Mouse (Mus musculus): ENCODE data around the gene Wbp1l.
"Not testable (repeated sequence)": the region's sequence is repeated elsewhere in the genome, so short reads cannot be mapped to it uniquely, and the experiment has no call there.

Gene Wbp1l

GRCm38 (mm10) chr19:46598720-46599252 lies at the start of gene Wbp1l:
Wbp1l (plus strand) TSS chr19:46599084.
- DNase-seq = peak; percentile 92 to 96

- DNase-seq = no peak
Measured at GRCm38 (mm10) chr19:46550385-46550784, 48.5 kb upstream of the Wbp1l start.

GRCm38 (mm10) chr19:46552496-46552895 lies 46.4 kb upstream of the Wbp1l start:
- no peak for DNase-seq

GRCm38 (mm10) chr19:46553541-46553955 lies 45.3 kb upstream of the Wbp1l start:
- no peak for DNase-seq

- DNase-seq = no peak
Measured at GRCm38 (mm10) chr19:46558009-46558408, 40.9 kb upstream of the Wbp1l start.

- no peak for DNase-seq
Measured at GRCm38 (mm10) chr19:46558631-46559030, 40.3 kb upstream of the Wbp1l start.

GRCm38 (mm10) chr19:46562132-46562531 lies 36.8 kb upstream of the Wbp1l start:
- peak in 1 of 2 experiments; percentile 20 for DNase-seq

GRCm38 (mm10) chr19:46562581-46563515 lies 36.0 kb upstream of the Wbp1l start:
- DNase-seq = no peak

- DNase-seq = no peak
Measured at GRCm38 (mm10) chr19:46563603-46564002, 35.3 kb upstream of the Wbp1l start.

- DNase-seq = no peak
Measured at GRCm38 (mm10) chr19:46564043-46564462, 34.8 kb upstream of the Wbp1l start.

GRCm38 (mm10) chr19:46571211-46571877 lies 27.5 kb upstream of the Wbp1l start:
- not testable (repeated sequence) for DNase-seq

GRCm38 (mm10) chr19:46571878-46572244 lies 27.0 kb upstream of the Wbp1l start:
- no peak for DNase-seq

GRCm38 (mm10) chr19:46572548-46572947 lies 26.3 kb upstream of the Wbp1l start:
- no peak for DNase-seq

GRCm38 (mm10) chr19:46572951-46573937 lies 25.6 kb upstream of the Wbp1l start, which contains the start of the genes Arl3 and Sfxn2:
Arl3 (minus strand) TSS chr19:46573198.
Sfxn2 (plus strand) TSS chr19:46573365.
- DNase-seq = peak; percentile 89 to 92

- no peak for DNase-seq
Measured at GRCm38 (mm10) chr19:46573990-46574389, 24.9 kb upstream of the Wbp1l start.

GRCm38 (mm10) chr19:46575196-46575595 lies 23.7 kb upstream of the Wbp1l start:
- DNase-seq = no peak

GRCm38 (mm10) chr19:46587823-46588508 lies 10.9 kb upstream of the Wbp1l start:
- peak; percentile 51 to 80 for DNase-seq

GRCm38 (mm10) chr19:46591575-46591974 lies 7.3 kb upstream of the Wbp1l start:
- no peak for DNase-seq

- no peak for DNase-seq
Measured at GRCm38 (mm10) chr19:46592751-46593439, 6.0 kb upstream of the Wbp1l start.

GRCm38 (mm10) chr19:46598187-46598586 lies 697 bp upstream of the Wbp1l start:
- no peak for DNase-seq

Data from spleen, adult 18-20 months (tissue).